Mouse (Mus musculus) cortical plate, adult 2 months (tissue): Measurements from ENCODE around the gene Shd.
A peak's percentile ranks its signal among the peaks of the same experiment; 100 is the strongest.

ENCODE experiments used
- CTCF ChIP-seq: fragments of 200-500 bp; IDR thresholded peaks from 2 replicates; pipeline ENCODE4 v1.5.1; 2011; ENCODE audit warnings: mild to moderate bottlenecking, control low read depth, low read length; ENCODE audit not compliant: insufficient read depth; ENCODE audit errors: extremely low read depth
- POLR2A ChIP-seq: fragments of 200-500 bp; IDR thresholded peaks from 2 replicates; pipeline ENCODE4 v1.6.1; 2011; ENCODE audit warnings: mild to moderate bottlenecking, low read length, control low read depth; ENCODE audit not compliant: insufficient read depth; ENCODE audit errors: extremely low read depth

- no peak for TF ChIP-seq CTCF
- 0 out of 2 replicates have a peak, but pooled peaks have one; percentile 30 for TF ChIP-seq POLR2A
Measured at GRCm38 (mm10) chr17:56021161-56021910, 51.1 kb downstream of the Shd start.
